Mouse (Mus musculus) kidney, postnatal 14 days (tissue): ENCODE measurements around the gene Drosha.
"Not testable (repeated sequence)": the region's sequence is repeated elsewhere in the genome, so short reads cannot be mapped to it uniquely, and the experiment has no call there.

ENCODE experiments used
- DNase-seq: peaks from one replicate; pipeline ENCODE4 v3.0.0; 2022; ENCODE audit warnings: mixed read lengths

Gene Drosha

GRCm38 (mm10) chr15:12824197-12824952 is at the start of gene Drosha, which contains the start of gene 6030458C11Rik:
Drosha (plus strand) TSS chr15:12824815.
6030458C11Rik (minus strand) TSS chr15:12824649.
- DNase-seq: peak; percentile 99

- DNase-seq: no peak
These were observed 43.3 kb upstream of the Drosha start for GRCm38 (mm10) chr15:12781296-12781695.

- no peak for DNase-seq
These were observed 42.8 kb upstream of the Drosha start for GRCm38 (mm10) chr15:12781729-12782326.

- no peak for DNase-seq
These were observed 36.1 kb upstream of the Drosha start for GRCm38 (mm10) chr15:12788536-12788935.

- DNase-seq: no peak
These were observed 35.2 kb upstream of the Drosha start for GRCm38 (mm10) chr15:12789406-12789867.

- DNase-seq: no peak
These were observed 30.3 kb upstream of the Drosha start for GRCm38 (mm10) chr15:12794311-12794710.

GRCm38 (mm10) chr15:12795457-12795894 is 29.1 kb upstream of the Drosha start:
- DNase-seq: peak; percentile 77

- DNase-seq: no peak
These were observed 28.6 kb upstream of the Drosha start for GRCm38 (mm10) chr15:12795909-12796470.

GRCm38 (mm10) chr15:12798043-12798442 is 26.6 kb upstream of the Drosha start:
- DNase-seq: no peak

- DNase-seq: no peak
These were observed 24.0 kb upstream of the Drosha start for GRCm38 (mm10) chr15:12800405-12801141.

GRCm38 (mm10) chr15:12801142-12801506 is 23.5 kb upstream of the Drosha start:
- DNase-seq: not testable (repeated sequence)

GRCm38 (mm10) chr15:12805071-12805470 is 19.5 kb upstream of the Drosha start:
- no peak for DNase-seq

GRCm38 (mm10) chr15:12807088-12807487 is 17.5 kb upstream of the Drosha start:
- DNase-seq: no peak

- DNase-seq: no peak
These were observed 15.3 kb upstream of the Drosha start for GRCm38 (mm10) chr15:12809305-12809704.

- no peak for DNase-seq
These were observed 12.0 kb upstream of the Drosha start for GRCm38 (mm10) chr15:12812646-12813045.

- DNase-seq: no peak
These were observed 7.0 kb upstream of the Drosha start for GRCm38 (mm10) chr15:12817592-12817991.

GRCm38 (mm10) chr15:12822416-12823395 is 1.9 kb upstream of the Drosha start:
- no peak for DNase-seq

- DNase-seq: no peak
These were observed 1.0 kb upstream of the Drosha start for GRCm38 (mm10) chr15:12823455-12824119.

- no peak for DNase-seq
These were observed 350 bp downstream of the Drosha start for GRCm38 (mm10) chr15:12824965-12825364.

GRCm38 (mm10) chr15:12825408-12825807 is 793 bp downstream of the Drosha start:
- DNase-seq: no peak

GRCm38 (mm10) chr15:12829878-12830277 is 5.3 kb downstream of the Drosha start:
- no peak for DNase-seq
